In the genomic region with DNA sequence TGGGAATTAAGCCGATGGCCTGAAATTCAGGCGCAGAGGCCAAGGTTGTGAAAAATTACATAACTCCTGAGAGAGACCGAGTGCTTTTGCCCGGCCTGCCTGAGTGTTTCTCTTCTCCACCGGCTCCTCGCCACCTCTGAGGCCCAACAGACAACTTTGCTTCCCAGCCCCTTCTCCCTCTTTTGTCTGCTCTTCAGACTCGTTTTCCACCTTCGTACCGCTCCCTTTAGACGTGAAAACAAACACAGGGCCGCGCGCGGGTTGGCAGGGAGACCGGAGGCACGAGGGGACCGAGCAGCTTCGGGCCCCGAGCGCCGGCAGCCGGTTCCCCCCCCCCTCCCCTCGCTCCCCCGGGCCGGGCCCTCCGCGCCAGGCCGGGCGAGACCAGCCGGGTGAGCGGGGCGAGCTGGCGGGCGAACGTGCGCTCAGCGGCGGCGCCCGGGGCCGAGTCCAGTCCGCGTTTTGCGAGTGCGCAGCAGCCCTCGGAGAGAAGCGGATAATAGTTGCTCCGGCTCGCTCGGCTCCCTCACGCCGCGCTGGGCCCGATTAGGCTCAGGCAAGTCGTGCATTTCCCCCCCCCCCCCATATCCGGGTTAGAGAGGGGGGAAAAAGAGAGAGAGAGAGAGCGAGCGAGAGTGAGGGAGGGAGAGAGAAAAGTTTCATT, we compare ENCODE assay signal across 8 mouse cellular contexts. TPM values are rescaled to one million over a fixed set of nuclear protein-coding genes. Genes with fewer than 3 reads are reported as not detected.
A peak's percentile ranks its signal among the peaks of the same experiment; 100 is the strongest.
DNase-seq lines count a peak whose midpoint lies in the region; ATAC-seq and TF ChIP-seq lines count a peak whose summit lies in the region.

A gene (plus strand): TSS at position 493 of the 664 bp plus-strand sequence.

- H3K27ac ChIP-seq in ES-Bruce4 (ENCODE audit: insufficient read depth, low read length): peak within 1 kb of the TSS; percentile 90
- H3K27ac ChIP-seq in forebrain, embryonic 13.5 days: peak within 1 kb of the TSS; percentile 100
- H3K27ac ChIP-seq in heart, postnatal 0 days (ENCODE audit: low read depth): peak within 1 kb of the TSS; percentile 98
- peak within 1 kb of the TSS; percentile 100 for H3K27ac ChIP-seq in neural tube, embryonic 15.5 days (replicated peaks)

- H3K27me3 ChIP-seq in ES-Bruce4 (ENCODE audit: control insufficient read depth, insufficient read depth, low read length, poor library complexity, severe bottlenecking): no peaks in the 10 kb centered on the region
- H3K27me3 ChIP-seq in forebrain, embryonic 13.5 days: peaks cover 6% of the 10 kb centered on the region; the same call in 1 of the 2 replicates
- no peaks in the 10 kb centered on the region for H3K27me3 ChIP-seq in heart, postnatal 0 days (ENCODE audit: control insufficient read depth, insufficient read depth, low read length)
- H3K27me3 ChIP-seq in neural tube, embryonic 15.5 days (replicated peaks): no peaks in the 10 kb centered on the region

- peak within 1 kb of the TSS; percentile 88 for H3K4me3 ChIP-seq in ES-Bruce4 (ENCODE audit: low read depth, low read length)
- H3K4me3 ChIP-seq in forebrain, embryonic 13.5 days: peak within 1 kb of the TSS; percentile 80
- H3K4me3 ChIP-seq in heart, postnatal 0 days (ENCODE audit: low read depth, low read length): peak within 1 kb of the TSS; percentile 88
- peak within 1 kb of the TSS; percentile 87 for H3K4me3 ChIP-seq in lung, adult 2 months (replicated peaks; ENCODE audit: extremely low read depth, low read depth, low read length)
- peak within 1 kb of the TSS; percentile 82 for H3K4me3 ChIP-seq in neural tube, embryonic 15.5 days (replicated peaks)

- under 1% methylated on average over 52 of the region's 58 CpGs for WGBS in forebrain, embryonic 13.5 days
- WGBS in heart, postnatal 0 days: under 1% methylated on average over 54 of the region's 58 CpGs
- WGBS in lung, adult 2 months: under 1% methylated on average over 53 of the region's 58 CpGs
- WGBS in neural tube, embryonic 15.5 days: under 1% methylated on average over 55 of the region's 58 CpGs

- no peaks in the 10 kb centered on the region for H3K4me1 ChIP-seq in ES-Bruce4 (ENCODE audit: control insufficient read depth, insufficient read depth, low read length)
- H3K4me1 ChIP-seq in forebrain, embryonic 13.5 days: peaks cover 38% of the 10 kb centered on the region
- 0 out of 2 replicates have a peak, but pooled peaks cover 11% of the 10 kb centered on the region for H3K4me1 ChIP-seq in heart, postnatal 0 days (ENCODE audit: control insufficient read depth, insufficient read depth)
- H3K4me1 ChIP-seq in lung, adult 2 months (ENCODE audit: control insufficient read depth, insufficient read depth, low read length): peaks cover 4% of the 10 kb centered on the region; the same call in 1 of the 2 replicates
- peaks cover 17% of the 10 kb centered on the region for H3K4me1 ChIP-seq in neural tube, embryonic 15.5 days

- H3K9ac ChIP-seq in ES-Bruce4 (ENCODE audit: low read depth, poor library complexity, severe bottlenecking): peak within 1 kb of the TSS; percentile 100
- H3K9ac ChIP-seq in forebrain, embryonic 13.5 days: peak within 1 kb of the TSS; percentile 100
- peak within 1 kb of the TSS; percentile 99 for H3K9ac ChIP-seq in heart, postnatal 0 days (replicated peaks; ENCODE audit: low read depth, low read length)
- H3K9ac ChIP-seq in neural tube, embryonic 15.5 days (replicated peaks): peak within 1 kb of the TSS; percentile 98

- no peaks in the 10 kb centered on the region for H3K36me3 ChIP-seq in ES-Bruce4 (ENCODE audit: control insufficient read depth, insufficient read depth, low read length, poor library complexity, severe bottlenecking)
- no peaks in the 10 kb centered on the region for H3K36me3 ChIP-seq in forebrain, embryonic 13.5 days (ENCODE audit: poor library complexity, severe bottlenecking)
- H3K36me3 ChIP-seq in heart, postnatal 0 days (replicated peaks; ENCODE audit: control insufficient read depth, insufficient read depth, low read length): no peaks in the 10 kb centered on the region
- no peaks in the 10 kb centered on the region for H3K36me3 ChIP-seq in neural tube, embryonic 15.5 days

- 0 out of 2 replicates have a peak, but pooled peaks cover 2% of the 10 kb centered on the region for H3K9me3 ChIP-seq in ES-Bruce4 (replicated peaks; ENCODE audit: control insufficient read depth, insufficient read depth, low read length, poor library complexity, severe bottlenecking)
- H3K9me3 ChIP-seq in forebrain, embryonic 13.5 days (replicated peaks): no peaks in the 10 kb centered on the region
- no peaks in the 10 kb centered on the region for H3K9me3 ChIP-seq in heart, postnatal 0 days (replicated peaks; ENCODE audit: control insufficient read depth, low read length)
- H3K9me3 ChIP-seq in neural tube, embryonic 15.5 days (replicated peaks): no peaks in the 10 kb centered on the region

- no peak for TF ChIP-seq CTCF in ES-Bruce4 (IDR thresholded peaks at IDR 0.05; ENCODE audit: low read depth, low read length)
- no peak for TF ChIP-seq CTCF in heart, postnatal 0 days (IDR thresholded peaks at IDR 0.05; ENCODE audit: low read depth)
- TF ChIP-seq CTCF in lung, adult 2 months (IDR thresholded peaks at IDR 0.05; ENCODE audit: insufficient read depth, low read length): no peak

- peak within 1 kb of the TSS; percentile 79 for H3K4me2 ChIP-seq in forebrain, embryonic 13.5 days
- H3K4me2 ChIP-seq in heart, postnatal 0 days (ENCODE audit: low read depth, low read length): peak within 1 kb of the TSS; percentile 88
- peak within 1 kb of the TSS; percentile 74 for H3K4me2 ChIP-seq in neural tube, embryonic 15.5 days

- peak; percentile 59 for ATAC-seq in cerebellum, adult (ENCODE audit: insufficient number of reproducible peaks, low FRiP score, low TSS enrichment)
- peak; percentile 72 for ATAC-seq in forebrain, embryonic 13.5 days
- ATAC-seq in heart, postnatal 0 days (ENCODE audit: insufficient read depth, low read depth): peak; percentile 74
- ATAC-seq in neural tube, embryonic 15.5 days (ENCODE audit: low FRiP score): peak; percentile 78

- DNase-seq in heart, postnatal 0 days (ENCODE audit: low spot score): peak; percentile 81
- peak; percentile 83 to 90 for DNase-seq in kidney, postnatal 36 days
- DNase-seq in lung, adult 2 months: peak; percentile 78
- peak; percentile 85 for DNase-seq in testis, postnatal 14 days (ENCODE audit: low spot score)

- no peak for TF ChIP-seq POLR2A in ES-Bruce4 (IDR thresholded peaks at IDR 0.05; ENCODE audit: insufficient read depth, low read length)
- peak; percentile 65; the same call in 1 of the 2 replicates for TF ChIP-seq POLR2A in lung, adult 2 months (IDR thresholded peaks at IDR 0.05; ENCODE audit: borderline replicate concordance, extremely low read depth, low read depth, low read length)

- no peak for TF ChIP-seq EP300 in ES-Bruce4 (IDR thresholded peaks at IDR 0.05; ENCODE audit: insufficient read depth, low read depth, low read length)
- no peak for TF ChIP-seq EP300 in heart, postnatal 0 days (IDR thresholded peaks at IDR 0.05; ENCODE audit: low read depth)

RNA-seq across cellular contexts. Expression of the gene that starts here (rescaled TPM):
- 20.4 and 22.4 TPM in 2 replicates for polyA plus RNA-seq in ES-Bruce4 (2011; ENCODE audit: insufficient read depth, insufficient read length, low read depth, missing spikeins)
- polyA plus RNA-seq in forebrain, embryonic 13.5 days (2015; fragmentation: Nextera tagmentation; extraction: Ambion mirVana): 11.7 and 12.9 TPM in 2 replicates
- 26.8 and 27.3 TPM in 2 replicates for total RNA-seq in heart, postnatal 0 days (2014; rRNA removed; ENCODE audit: low replicate concordance)
- 4.1 and 4.4 TPM in 2 replicates for polyA plus RNA-seq in heart, postnatal 0 days (2015; fragmentation: Nextera tagmentation; extraction: Ambion mirVana)
- polyA plus RNA-seq in lung, adult 2 months (2012; rRNA removed): 60.1 and 60.4 TPM in 2 replicates
- polyA plus RNA-seq in neural tube, embryonic 15.5 days (2015; fragmentation: Nextera tagmentation; extraction: Ambion mirVana): 12.5 and 13.5 TPM in 2 replicates

Comparison
In these comparisons a context has a peak if more than half of its experiments do, and no peak if none do; other contexts are left out.
1. Peak in every context shown above with its lines: DNase-seq, ATAC-seq, H3K4me3 ChIP-seq and H3K27ac ChIP-seq.